Mouse (Mus musculus): ENCODE results near the gene Prr14. TPM values are rescaled to one million over a fixed set of nuclear protein-coding genes. Genes with fewer than 3 reads are reported as not detected.
"Not testable (repeated sequence)": the region's sequence is repeated elsewhere in the genome, so short reads cannot be mapped to it uniquely, and the experiment has no call there.

Prr14 gene
- polyA plus RNA-seq (2016; fragmentation: Nextera tagmentation; extraction: Ambion mirVana), result 55.4 and 56.3 TPM in 2 replicates

DNA sequence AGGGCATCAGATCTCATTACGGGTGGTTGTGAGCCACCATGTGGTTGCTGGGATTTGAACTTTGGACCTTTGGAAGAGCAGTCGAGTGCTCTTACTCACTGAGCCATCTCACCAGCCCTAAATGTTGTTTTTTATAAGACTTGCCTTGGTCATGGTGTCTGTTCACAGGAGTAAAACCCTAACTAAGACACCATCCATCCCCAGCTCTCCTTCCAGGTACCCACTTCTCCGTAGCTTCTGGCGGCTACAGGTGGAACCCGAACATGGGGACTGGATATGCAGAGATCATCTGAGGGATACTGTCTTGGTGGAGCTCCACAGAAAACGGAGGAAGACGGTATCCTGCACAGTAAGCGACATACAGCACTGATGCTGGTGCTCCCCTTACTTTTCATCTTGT, at the start of gene Prr14:
Prr14 (plus strand) TSS at position 301 of the 400 bp plus-strand sequence.
- H3K9ac ChIP-seq; H3K4me3 ChIP-seq; H3K4me1 ChIP-seq; ATAC-seq (ENCODE audit: low FRiP score); H3K4me2 ChIP-seq (replicated peaks); H3K9me3 ChIP-seq (replicated peaks); H3K27me3 ChIP-seq; H3K27ac ChIP-seq: not testable (repeated sequence)
- peaks cover 54% of the 10 kb centered on the region for H3K36me3 ChIP-seq
- over 99% methylated on average over 8 of the region's 8 CpGs for WGBS

DNA sequence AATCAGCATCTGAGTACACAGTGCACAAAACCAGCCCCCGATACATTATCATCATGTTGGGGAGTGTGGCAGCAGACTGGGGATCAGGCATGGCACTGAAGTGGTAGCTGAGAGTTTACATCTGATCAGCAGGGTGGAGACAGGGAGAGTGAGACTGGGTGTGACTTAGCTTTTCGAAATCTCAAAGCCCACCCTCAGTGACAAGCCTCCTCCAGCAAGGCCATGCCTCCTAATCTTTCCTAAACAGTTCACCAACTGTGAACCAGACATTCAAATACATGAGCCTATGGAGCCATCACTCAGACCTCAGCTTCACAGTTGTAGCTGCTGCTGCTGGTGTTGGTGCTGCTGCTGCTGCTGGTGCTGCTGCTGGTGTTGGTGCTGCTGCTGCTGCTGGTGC, 48.0 kb upstream of the Prr14 start:
- Histone ChIP-seq H3K4me2 (replicated peaks) (no peak overlapping the region), H3K27ac (no peak overlapping the region), H3K27me3 (no peaks in the 10 kb centered on the region), H3K36me3 (no peaks in the 10 kb centered on the region), H3K4me1 (no peaks in the 10 kb centered on the region), H3K9ac (no peak overlapping the region), H3K4me3 (no peak overlapping the region), H3K9me3 (replicated peaks) (no peaks in the 10 kb centered on the region)
- 77% methylated on average over 2 of the region's 2 CpGs for WGBS
- no peak for ATAC-seq (ENCODE audit: low FRiP score)

DNA sequence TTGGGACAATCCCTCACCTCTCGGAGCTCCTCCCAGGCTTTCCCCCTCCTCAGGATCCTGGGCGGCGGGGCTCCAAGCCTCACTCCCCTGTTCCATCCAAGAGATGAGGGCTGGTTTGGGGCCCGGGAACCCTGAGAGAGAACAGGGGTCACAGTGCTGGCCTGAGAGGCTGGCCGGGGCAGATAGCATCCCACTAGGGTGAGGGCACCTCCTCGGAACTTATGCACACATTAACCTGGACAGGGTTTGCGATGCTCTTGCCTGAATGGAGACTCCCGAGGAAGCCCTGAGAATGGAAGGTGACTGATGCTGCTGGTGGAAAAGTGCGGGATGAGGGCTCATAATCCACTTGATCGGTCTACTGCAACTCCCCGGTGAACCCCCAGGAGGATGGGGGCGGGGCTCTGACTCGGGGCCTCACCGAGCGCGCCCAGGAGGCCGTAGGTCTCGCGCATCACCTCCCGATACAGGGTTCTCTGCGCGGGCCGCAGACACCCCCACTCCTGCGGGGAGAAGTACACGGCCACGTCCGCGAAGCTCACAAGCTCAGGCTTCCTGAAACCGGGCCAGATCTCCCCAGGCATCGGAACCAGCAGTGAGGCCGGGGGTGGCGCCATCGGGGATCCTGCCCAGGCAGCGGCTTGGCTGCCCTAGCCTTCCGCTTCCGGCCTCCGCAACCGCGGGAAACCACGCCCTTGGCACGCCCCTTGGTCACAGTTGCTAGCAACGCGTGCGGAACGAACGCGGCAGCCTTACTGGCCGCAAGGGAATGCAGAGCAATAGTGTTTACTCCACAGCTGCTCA, 37.8 kb upstream of the Prr14 start, which contains the start of gene Zfp688:
Zfp688 (minus strand) TSS at position 681 of the 804 bp plus-strand sequence.
- under 1% methylated on average over 48 of the region's 48 CpGs for WGBS
- H3K27me3 ChIP-seq, result peaks cover 12% of the 10 kb centered on the region
- H3K27ac ChIP-seq, result peak within 1 kb of the TSS; percentile 36
- peak; percentile 92 for ATAC-seq (ENCODE audit: low FRiP score)
- H3K9ac ChIP-seq, result peak within 1 kb of the TSS; percentile 80
- H3K36me3 ChIP-seq, result peaks cover 15% of the 10 kb centered on the region
- peaks cover 9% of the 10 kb centered on the region for H3K4me1 ChIP-seq
- no peaks in the 10 kb centered on the region for H3K9me3 ChIP-seq (replicated peaks)
- H3K4me2 ChIP-seq (replicated peaks), result peak within 1 kb of the TSS; percentile 99
- H3K4me3 ChIP-seq, result peak within 1 kb of the TSS; percentile 61

DNA sequence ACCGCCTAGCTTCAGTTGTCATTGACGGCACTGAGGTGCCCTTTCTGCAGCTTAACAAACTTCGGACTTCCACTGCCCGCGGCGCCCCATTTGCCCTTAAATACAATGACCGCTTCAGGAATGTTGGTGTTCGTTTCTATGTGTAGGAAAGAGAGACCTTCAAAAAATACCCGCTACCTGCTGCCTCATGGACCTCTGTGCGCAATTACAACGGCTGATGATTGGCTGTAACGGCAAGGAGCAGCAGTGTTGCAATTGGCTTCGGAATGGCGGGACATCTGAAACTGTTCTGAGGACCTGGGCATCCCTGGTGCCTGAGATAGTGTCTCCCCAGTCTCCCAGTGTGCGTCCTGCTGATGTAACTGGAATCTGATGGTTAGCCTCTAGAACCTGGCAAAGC, 37.2 kb upstream of the Prr14 start:
- no peaks in the 10 kb centered on the region for H3K9me3 ChIP-seq (replicated peaks)
- H3K36me3 ChIP-seq, result peaks cover 15% of the 10 kb centered on the region
- peak overlapping the region; percentile 99 for H3K4me2 ChIP-seq (replicated peaks)
- peaks cover 9% of the 10 kb centered on the region for H3K4me1 ChIP-seq
- peaks cover 12% of the 10 kb centered on the region for H3K27me3 ChIP-seq
- peak overlapping the region; percentile 61 for H3K4me3 ChIP-seq
- peak overlapping the region; percentile 80 for H3K9ac ChIP-seq
- WGBS, result 2% methylated on average over 15 of the region's 15 CpGs
- peak; percentile 69 for ATAC-seq (ENCODE audit: low FRiP score)
- no peak overlapping the region for H3K27ac ChIP-seq

DNA sequence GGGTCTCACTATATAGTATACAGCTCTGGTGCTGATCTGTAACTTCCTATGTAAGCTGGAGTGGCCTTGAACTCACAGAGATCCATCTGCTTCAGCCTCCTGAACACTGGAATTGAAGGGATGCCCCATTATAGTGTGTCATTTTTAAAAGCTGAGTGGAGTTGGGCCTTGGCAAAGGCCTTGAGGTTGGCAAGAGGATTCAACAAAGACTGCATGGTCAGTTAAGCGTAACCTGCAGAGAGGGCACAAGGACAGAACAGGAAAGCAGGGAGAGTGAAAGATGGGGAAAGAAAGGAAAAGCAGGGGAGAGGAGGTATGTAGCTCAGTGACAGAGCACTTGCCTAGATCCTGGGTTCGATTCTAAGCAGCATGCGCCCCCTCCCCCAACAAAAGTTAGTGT, 34.1 kb upstream of the Prr14 start:
- Histone ChIP-seq H3K4me3 (no peak overlapping the region), H3K36me3 (no peaks in the 10 kb centered on the region), H3K9ac (no peak overlapping the region), H3K27me3 (peaks cover 12% of the 10 kb centered on the region), H3K4me1 (peaks cover 9% of the 10 kb centered on the region), H3K27ac (no peak overlapping the region), H3K9me3 (replicated peaks) (no peaks in the 10 kb centered on the region), H3K4me2 (replicated peaks) (no peak overlapping the region)
- ATAC-seq (ENCODE audit: low FRiP score), result no peak
- 83% methylated on average over 3 of the region's 3 CpGs for WGBS

DNA sequence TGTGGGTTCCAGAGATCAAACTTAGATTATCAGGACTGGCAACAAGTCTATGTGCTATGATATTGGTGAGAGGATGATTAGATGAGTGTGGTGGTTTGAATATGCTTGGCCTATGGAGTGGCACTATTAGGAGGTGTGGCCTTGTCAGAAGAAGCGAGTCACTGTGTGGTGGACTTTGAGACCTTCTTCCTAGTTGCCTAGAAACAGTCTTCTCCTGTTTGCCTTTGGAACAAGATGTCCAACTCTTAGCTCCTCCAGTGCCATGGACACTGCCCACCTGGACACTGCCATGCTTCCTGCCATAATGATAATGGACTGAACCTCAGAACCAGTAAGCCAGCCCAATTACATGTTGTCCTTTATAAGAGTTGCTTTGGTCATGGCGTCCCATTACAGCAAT, 33.5 kb upstream of the Prr14 start:
- no peaks in the 10 kb centered on the region for H3K9me3 ChIP-seq (replicated peaks)
- peaks cover 12% of the 10 kb centered on the region for H3K27me3 ChIP-seq
- no peak for ATAC-seq (ENCODE audit: low FRiP score)
- 88% methylated on average over 2 of the region's 2 CpGs for WGBS
- no peak overlapping the region for H3K4me3 ChIP-seq
- H3K4me1 ChIP-seq, result peaks cover 8% of the 10 kb centered on the region
- H3K27ac ChIP-seq, result no peak overlapping the region
- H3K4me2 ChIP-seq (replicated peaks), result no peak overlapping the region
- no peaks in the 10 kb centered on the region for H3K36me3 ChIP-seq
- H3K9ac ChIP-seq, result no peak overlapping the region

DNA sequence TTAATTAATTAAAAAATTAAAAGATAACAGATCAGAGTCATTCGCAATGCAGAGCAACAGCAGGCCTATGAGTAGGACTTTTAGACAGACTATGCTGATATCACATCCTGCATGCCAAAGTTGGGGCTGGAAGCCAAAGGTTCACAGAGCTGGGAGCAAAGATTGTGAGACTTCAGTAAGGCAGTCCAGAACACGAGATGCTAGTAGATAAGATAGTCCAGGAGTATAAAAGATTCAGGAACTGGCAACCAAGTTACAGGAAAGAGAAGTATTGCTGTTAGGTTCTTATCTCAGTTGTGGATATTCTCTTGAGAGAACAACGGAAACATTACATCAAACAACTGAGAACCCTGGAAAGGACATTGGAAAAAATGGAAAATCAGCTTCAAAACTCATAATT, 33.1 kb upstream of the Prr14 start:
- Histone ChIP-seq H3K4me1 (peaks cover 4% of the 10 kb centered on the region), H3K27ac (no peak overlapping the region), H3K4me2 (replicated peaks) (no peak overlapping the region), H3K36me3 (no peaks in the 10 kb centered on the region), H3K9me3 (replicated peaks) (no peaks in the 10 kb centered on the region), H3K9ac (no peak overlapping the region), H3K4me3 (no peak overlapping the region), H3K27me3 (peaks cover 12% of the 10 kb centered on the region)
- ATAC-seq (ENCODE audit: low FRiP score), result no peak
- WGBS, result 77% methylated on average over 3 of the region's 3 CpGs

DNA sequence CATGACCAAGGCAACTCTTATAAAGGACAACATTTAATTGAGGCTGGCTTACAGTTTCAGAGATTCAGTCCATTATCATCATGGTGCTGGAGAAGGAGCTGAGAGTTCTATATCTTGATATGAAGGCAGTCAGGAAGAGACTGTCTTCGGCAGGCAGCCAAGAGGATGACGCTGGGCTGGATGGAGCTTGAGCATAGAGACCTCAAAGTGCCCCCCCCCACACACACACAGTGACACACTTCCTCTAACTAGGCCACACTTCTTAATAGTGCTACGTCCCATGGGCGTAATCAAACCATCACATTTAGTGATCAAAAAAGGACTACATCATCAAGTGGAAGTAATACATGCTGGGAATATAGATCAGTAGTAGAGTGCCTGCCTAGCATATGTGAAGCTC, 24.2 kb upstream of the Prr14 start:
- Histone ChIP-seq H3K9me3 (replicated peaks) (peaks cover 9% of the 10 kb centered on the region; the same call in 1 of the 2 replicates), H3K4me1 (no peaks in the 10 kb centered on the region), H3K4me2 (replicated peaks) (no peak overlapping the region), H3K36me3 (no peaks in the 10 kb centered on the region), H3K9ac (no peak overlapping the region), H3K4me3 (no peak overlapping the region), H3K27me3 (no peaks in the 10 kb centered on the region), H3K27ac (no peak overlapping the region)
- ATAC-seq (ENCODE audit: low FRiP score), result no peak
- 91% methylated on average over 4 of the region's 4 CpGs for WGBS

DNA sequence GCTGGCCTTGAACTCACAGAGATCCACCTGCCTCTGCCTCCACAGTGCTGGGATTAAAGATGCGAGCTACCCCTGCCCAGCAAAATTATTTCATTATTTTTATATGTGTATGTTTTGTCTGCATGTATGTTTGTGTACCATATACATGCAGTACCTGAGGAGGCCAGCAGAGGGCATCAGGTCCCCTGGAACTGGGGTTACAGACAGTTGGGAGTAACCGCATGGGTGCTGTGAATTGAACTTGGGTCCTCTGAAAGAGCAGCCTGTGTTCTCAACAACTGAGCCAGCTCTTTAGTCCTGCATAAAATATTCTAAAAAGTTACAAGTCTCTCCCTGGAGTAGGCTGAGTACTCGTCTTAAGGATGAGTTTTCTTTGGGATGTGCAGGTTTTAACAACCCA, 21.7 kb upstream of the Prr14 start:
- Histone ChIP-seq H3K9me3 (replicated peaks) (peaks cover 9% of the 10 kb centered on the region; the same call in 1 of the 2 replicates), H3K4me2 (replicated peaks) (no peak overlapping the region), H3K4me1 (no peaks in the 10 kb centered on the region), H3K27me3 (no peaks in the 10 kb centered on the region), H3K27ac (no peak overlapping the region), H3K9ac (no peak overlapping the region), H3K4me3 (no peak overlapping the region), H3K36me3 (peaks cover 12% of the 10 kb centered on the region)
- no peak for ATAC-seq (ENCODE audit: low FRiP score)
- WGBS, result 85% methylated on average over 3 of the region's 3 CpGs

DNA sequence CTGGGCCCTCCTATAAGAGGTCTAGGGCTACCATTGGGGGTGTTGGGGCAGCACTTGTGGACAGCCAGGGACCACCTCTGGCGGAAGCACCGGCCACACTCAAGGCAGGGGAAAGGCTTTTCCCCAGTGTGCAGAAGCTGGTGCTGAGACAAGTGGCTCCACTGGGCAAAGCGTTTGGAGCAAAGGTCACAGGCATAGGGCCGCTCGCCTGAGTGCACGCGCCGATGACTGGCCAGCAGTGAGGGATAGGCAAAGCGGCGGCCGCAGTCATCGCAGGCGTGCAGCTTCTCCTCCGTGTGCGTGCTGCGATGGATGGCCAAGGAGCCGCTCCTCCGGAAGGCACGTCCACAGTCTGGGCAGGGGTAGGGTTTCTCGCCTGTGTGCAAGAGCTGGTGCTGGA, 15.4 kb upstream of the Prr14 start:
- no peak overlapping the region for H3K9ac ChIP-seq
- H3K9me3 ChIP-seq (replicated peaks), result no peaks in the 10 kb centered on the region
- ATAC-seq (ENCODE audit: low FRiP score), result no peak
- peaks cover 6% of the 10 kb centered on the region for H3K4me1 ChIP-seq
- no peaks in the 10 kb centered on the region for H3K27me3 ChIP-seq
- no peak overlapping the region for H3K4me2 ChIP-seq (replicated peaks)
- WGBS, result 86% methylated on average over 20 of the region's 20 CpGs
- no peak overlapping the region for H3K4me3 ChIP-seq
- H3K36me3 ChIP-seq, result peaks cover 44% of the 10 kb centered on the region
- H3K27ac ChIP-seq, result no peak overlapping the region

DNA sequence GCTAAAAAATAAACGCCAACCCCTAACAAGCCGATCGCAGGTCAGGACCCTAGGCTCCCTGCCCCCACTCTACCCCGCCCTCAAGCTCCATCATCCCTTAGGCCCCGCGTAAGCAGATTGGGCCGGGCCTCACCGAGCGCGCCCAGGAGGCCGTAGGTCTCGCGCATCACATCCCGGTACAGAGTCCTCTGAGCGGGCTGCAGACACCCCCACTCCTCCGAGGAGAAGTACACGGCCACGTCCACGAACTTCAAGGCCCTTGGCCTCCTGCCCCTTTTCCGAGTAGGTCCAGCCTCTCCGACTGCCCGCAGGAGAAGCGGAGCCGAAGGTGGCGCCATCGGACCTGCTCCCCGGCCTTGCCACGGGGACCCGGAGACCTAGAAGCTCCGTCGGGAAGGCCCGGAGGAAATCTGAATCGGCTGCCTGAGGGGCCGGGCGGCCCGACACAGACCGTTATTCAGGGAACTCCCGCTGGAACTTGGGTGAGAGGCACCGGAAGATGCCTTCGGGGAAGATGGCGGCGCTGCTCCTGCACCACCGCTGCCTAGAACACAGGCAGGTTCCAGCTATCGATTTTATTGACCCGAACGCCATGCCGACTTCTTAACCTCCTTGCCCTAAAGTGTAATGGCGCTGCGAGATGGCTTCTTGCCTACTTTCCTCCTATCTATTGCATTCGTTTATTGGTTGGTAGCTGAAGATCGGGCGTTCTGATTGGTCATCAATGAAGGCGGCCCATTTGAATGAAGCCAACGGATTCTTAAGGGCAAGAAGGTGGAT, 10.7 kb upstream of the Prr14 start, which contains the start of gene Zfp689:
Zfp689 (minus strand) TSS at position 638 of the 780 bp plus-strand sequence.
- peak within 1 kb of the TSS; percentile 75 for H3K4me2 ChIP-seq (replicated peaks)
- peaks cover 29% of the 10 kb centered on the region for H3K36me3 ChIP-seq
- no peaks in the 10 kb centered on the region for H3K9me3 ChIP-seq (replicated peaks)
- peak within 1 kb of the TSS; percentile 87 for H3K4me3 ChIP-seq
- no peaks in the 10 kb centered on the region for H3K27me3 ChIP-seq
- peaks cover 37% of the 10 kb centered on the region for H3K4me1 ChIP-seq
- under 1% methylated on average over 54 of the region's 54 CpGs for WGBS
- peak within 1 kb of the TSS; percentile 93 for H3K9ac ChIP-seq
- H3K27ac ChIP-seq, result peak within 1 kb of the TSS; percentile 97
- peak; percentile 89 for ATAC-seq (ENCODE audit: low FRiP score)

DNA sequence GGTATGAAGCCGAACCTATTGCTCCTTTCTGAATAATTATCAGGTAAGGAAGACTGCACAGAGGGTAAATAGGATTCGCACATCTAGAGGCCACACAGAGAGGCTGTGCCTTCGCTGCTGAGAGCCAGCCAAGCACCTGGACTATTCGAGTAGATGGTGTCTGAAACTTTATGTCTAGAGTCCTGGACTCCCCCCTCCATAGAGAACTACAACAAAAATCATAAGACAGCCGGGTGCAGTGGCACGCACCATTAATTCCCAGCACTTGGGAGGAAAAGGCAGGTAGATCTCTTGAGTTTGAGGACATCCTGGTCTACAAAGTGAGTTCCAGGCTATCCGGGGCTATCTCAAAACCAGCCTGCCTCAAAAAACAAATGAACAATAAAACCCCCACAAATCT, 9.4 kb upstream of the Prr14 start:
- H3K27ac ChIP-seq, result peak overlapping the region; percentile 74; the same call in 1 of the 2 replicates
- H3K4me1 ChIP-seq, result peaks cover 37% of the 10 kb centered on the region
- H3K4me2 ChIP-seq (replicated peaks), result peak overlapping the region; percentile 72
- ATAC-seq (ENCODE audit: low FRiP score), result no peak
- H3K9me3 ChIP-seq (replicated peaks), result no peaks in the 10 kb centered on the region
- peaks cover 23% of the 10 kb centered on the region for H3K36me3 ChIP-seq
- H3K9ac ChIP-seq, result peak overlapping the region; percentile 62
- H3K27me3 ChIP-seq, result no peaks in the 10 kb centered on the region
- peak overlapping the region; percentile 87 for H3K4me3 ChIP-seq
- 90% methylated on average over 7 of the region's 7 CpGs for WGBS

All from hindbrain, embryonic 12.5 days (tissue).